Mouse (Mus musculus): ENCODE results near the gene Nes.

Nes gene

GRCm38 (mm10) chr3:87970939-87971488, at the start of gene Nes:
Nes (plus strand) TSS chr3:87971078.
- DNase-seq (ENCODE audit: low read depth, low spot score), result peak; percentile 42

- no peak for DNase-seq (ENCODE audit: low read depth, low spot score)
These were observed 45.9 kb upstream of the Nes start for GRCm38 (mm10) chr3:87924996-87925395.

GRCm38 (mm10) chr3:87927452-87927851, 43.4 kb upstream of the Nes start:
- DNase-seq (ENCODE audit: low read depth, low spot score), result no peak

- DNase-seq (ENCODE audit: low read depth, low spot score), result no peak
These were observed 41.4 kb upstream of the Nes start for GRCm38 (mm10) chr3:87929341-87930077.

GRCm38 (mm10) chr3:87930078-87930795, 40.6 kb upstream of the Nes start, which contains the start of the genes Isg20l2 and Rrnad1:
Isg20l2 (plus strand) TSS chr3:87930314.
Rrnad1 (minus strand) TSS chr3:87930717.
- DNase-seq (ENCODE audit: low read depth, low spot score), result peak; percentile 96

- DNase-seq (ENCODE audit: low read depth, low spot score), result no peak
These were observed 36.9 kb upstream of the Nes start for GRCm38 (mm10) chr3:87934026-87934425.

- no peak for DNase-seq (ENCODE audit: low read depth, low spot score)
These were observed 36.4 kb upstream of the Nes start for GRCm38 (mm10) chr3:87934501-87934900.

- no peak for DNase-seq (ENCODE audit: low read depth, low spot score)
These were observed 35.7 kb upstream of the Nes start for GRCm38 (mm10) chr3:87935201-87935600.

GRCm38 (mm10) chr3:87935776-87936175, 35.1 kb upstream of the Nes start:
- DNase-seq (ENCODE audit: low read depth, low spot score), result no peak

- DNase-seq (ENCODE audit: low read depth, low spot score), result no peak
These were observed 30.3 kb upstream of the Nes start for GRCm38 (mm10) chr3:87940611-87941010.

- no peak for DNase-seq (ENCODE audit: low read depth, low spot score)
These were observed 28.4 kb upstream of the Nes start for GRCm38 (mm10) chr3:87942471-87942870.

- no peak for DNase-seq (ENCODE audit: low read depth, low spot score)
These were observed 27.3 kb upstream of the Nes start for GRCm38 (mm10) chr3:87943586-87943985.

GRCm38 (mm10) chr3:87944838-87945600, 25.9 kb upstream of the Nes start:
- no peak for DNase-seq (ENCODE audit: low read depth, low spot score)

- no peak for DNase-seq (ENCODE audit: low read depth, low spot score)
These were observed 24.9 kb upstream of the Nes start for GRCm38 (mm10) chr3:87945781-87946540.

- no peak for DNase-seq (ENCODE audit: low read depth, low spot score)
These were observed 24.4 kb upstream of the Nes start for GRCm38 (mm10) chr3:87946541-87946860.

- no peak for DNase-seq (ENCODE audit: low read depth, low spot score)
These were observed 23.6 kb upstream of the Nes start for GRCm38 (mm10) chr3:87947056-87947810.

GRCm38 (mm10) chr3:87947811-87948199, 23.1 kb upstream of the Nes start:
- no peak for DNase-seq (ENCODE audit: low read depth, low spot score)

GRCm38 (mm10) chr3:87948378-87949265, 22.3 kb upstream of the Nes start, which contains the start of gene Crabp2:
Crabp2 (plus strand) TSS chr3:87948666.
- no peak for DNase-seq (ENCODE audit: low read depth, low spot score)

GRCm38 (mm10) chr3:87949266-87949954, 21.5 kb upstream of the Nes start:
- DNase-seq (ENCODE audit: low read depth, low spot score), result no peak
